Mouse (Mus musculus): Measurements from ENCODE around the gene Myoz1. TPM values are rescaled to one million over a fixed set of nuclear protein-coding genes. Genes with fewer than 3 reads are reported as not detected.
A peak's percentile ranks its signal among the peaks of the same experiment; 100 is the strongest.
"Not testable (repeated sequence)": the region's sequence is repeated elsewhere in the genome, so short reads cannot be mapped to it uniquely, and the experiment has no call there.

Myoz1 gene
- polyA plus RNA-seq, 1 experiment, result 0.16 TPM

DNA sequence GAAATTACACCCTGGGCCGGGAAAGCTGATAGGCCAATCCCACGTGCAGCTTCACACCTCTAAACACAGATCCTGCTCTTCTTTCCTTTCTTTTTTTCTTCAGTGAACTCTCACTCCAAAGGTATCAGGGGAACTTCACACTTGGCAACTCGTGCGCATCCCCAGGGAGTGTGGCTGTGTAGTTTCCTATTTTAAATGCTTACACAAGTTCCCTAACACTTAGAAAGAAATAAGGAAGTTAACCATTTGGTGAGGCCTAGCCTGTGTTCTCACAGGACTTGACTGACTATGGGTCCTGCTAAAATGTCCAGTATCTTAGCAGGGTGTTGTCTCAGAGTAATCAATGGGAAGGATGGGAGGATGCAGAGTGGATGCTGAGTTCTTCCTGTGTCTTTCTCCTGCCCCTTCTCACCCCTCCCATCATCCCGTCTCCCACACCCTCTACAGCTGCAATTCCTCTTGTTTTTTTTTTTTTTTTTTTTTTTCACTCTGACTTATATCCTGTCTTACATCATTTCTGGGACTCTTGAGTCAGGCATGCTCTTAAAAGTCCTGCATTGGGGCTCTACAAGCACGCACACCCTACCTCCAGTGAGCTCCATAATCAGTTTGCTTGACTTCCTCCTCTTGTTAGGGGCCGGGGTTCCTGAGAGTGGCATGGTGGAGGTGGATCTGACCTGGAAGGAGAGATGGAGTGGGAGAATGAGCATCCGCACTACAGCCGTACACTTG is 1.5 kb downstream of the Myoz1 start:
- DNase-seq (ENCODE audit: low read depth), result no peak
- TF ChIP-seq POLR2A (IDR thresholded peaks at IDR 0.05; ENCODE audit: borderline replicate concordance, extremely low read depth, insufficient read depth, insufficient read length, poor library complexity, severe bottlenecking) (no peak), CTCF (IDR thresholded peaks at IDR 0.05; ENCODE audit: borderline replicate concordance, extremely low read depth, insufficient read depth, insufficient read length) (no peak)

DNA sequence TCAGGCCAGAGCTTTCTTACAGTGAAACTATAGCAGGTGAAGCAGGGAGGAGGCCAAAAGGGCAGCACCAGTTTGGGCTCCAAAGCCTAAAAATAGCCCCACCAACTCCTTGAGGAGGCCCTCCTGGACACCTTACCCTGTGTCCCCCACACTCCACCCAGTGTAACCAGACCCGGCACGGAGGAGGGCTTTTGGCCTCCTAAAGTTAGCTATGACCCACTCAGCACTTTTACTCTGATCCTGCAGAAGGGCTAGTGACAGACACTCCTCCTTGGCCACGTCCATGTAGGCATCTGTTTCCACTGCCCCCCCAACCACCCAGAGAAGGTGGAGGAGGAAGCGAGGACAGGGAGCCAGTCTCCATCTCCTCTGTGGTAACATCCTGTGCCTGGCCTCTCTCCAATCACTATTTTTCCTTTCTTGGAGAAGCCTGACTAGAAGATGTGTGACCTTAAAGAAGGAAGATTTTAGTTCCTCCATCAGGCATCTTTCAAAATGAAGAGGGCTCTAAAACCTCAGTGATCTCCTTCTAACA is 4.6 kb downstream of the Myoz1 start:
- TF ChIP-seq CTCF (IDR thresholded peaks at IDR 0.05; ENCODE audit: borderline replicate concordance, extremely low read depth, insufficient read depth, insufficient read length) (no peak), POLR2A (IDR thresholded peaks at IDR 0.05; ENCODE audit: borderline replicate concordance, extremely low read depth, insufficient read depth, insufficient read length, poor library complexity, severe bottlenecking) (no peak)
- DNase-seq (ENCODE audit: low read depth), result no peak

DNA sequence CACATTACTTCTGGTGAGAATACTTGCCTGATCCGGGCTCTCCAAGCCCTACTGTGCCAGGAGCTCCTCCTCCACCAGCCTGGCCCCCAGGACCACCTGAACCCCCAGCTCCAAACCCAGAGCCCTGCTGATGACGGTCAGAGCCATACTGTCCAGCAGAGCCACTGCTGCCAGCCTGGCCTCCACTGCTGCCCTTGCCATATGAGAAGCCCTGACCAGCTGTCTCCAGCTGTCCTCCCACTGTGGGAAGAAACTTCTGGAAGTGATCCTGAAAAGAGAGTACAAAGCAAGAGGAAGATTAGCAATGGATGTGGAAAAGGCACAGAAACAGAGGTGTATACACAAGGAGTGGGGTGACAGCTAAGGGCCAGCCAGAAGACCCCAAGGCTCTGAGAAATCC is 5.3 kb downstream of the Myoz1 start:
- TF ChIP-seq CTCF (IDR thresholded peaks at IDR 0.05; ENCODE audit: borderline replicate concordance, extremely low read depth, insufficient read depth, insufficient read length) (no peak), POLR2A (IDR thresholded peaks at IDR 0.05; ENCODE audit: borderline replicate concordance, extremely low read depth, insufficient read depth, insufficient read length, poor library complexity, severe bottlenecking) (no peak)

DNA sequence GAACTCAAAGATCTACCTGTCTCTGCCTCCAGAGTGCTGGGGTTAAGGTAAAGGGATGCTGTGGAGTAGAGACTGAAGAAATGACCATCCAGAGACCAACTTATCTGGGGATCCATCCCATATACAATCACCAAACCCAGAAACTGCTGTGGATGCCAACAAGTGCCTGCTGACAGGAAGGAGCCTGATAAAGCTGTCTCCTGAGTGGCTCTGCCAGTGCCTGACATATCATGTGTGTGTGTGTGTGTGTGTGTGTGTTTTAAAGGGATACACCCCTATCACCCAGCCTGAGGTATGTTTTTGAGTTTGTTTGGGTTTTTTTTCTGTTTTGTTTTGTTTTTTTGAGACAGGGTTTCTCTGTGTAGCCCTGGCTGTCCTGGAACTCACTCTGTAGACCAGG is 10.0 kb downstream of the Myoz1 start:
- TF ChIP-seq POLR2A (IDR thresholded peaks at IDR 0.05; ENCODE audit: borderline replicate concordance, extremely low read depth, insufficient read depth, insufficient read length, poor library complexity, severe bottlenecking) (no peak), CTCF (IDR thresholded peaks at IDR 0.05; ENCODE audit: borderline replicate concordance, extremely low read depth, insufficient read depth, insufficient read length) (no peak)
- DNase-seq (ENCODE audit: low read depth), result no peak

More for the DNA sequence above, 5.3 kb downstream of the Myoz1 start:
- DNase-seq (ENCODE audit: low read depth), result no peak

DNA sequence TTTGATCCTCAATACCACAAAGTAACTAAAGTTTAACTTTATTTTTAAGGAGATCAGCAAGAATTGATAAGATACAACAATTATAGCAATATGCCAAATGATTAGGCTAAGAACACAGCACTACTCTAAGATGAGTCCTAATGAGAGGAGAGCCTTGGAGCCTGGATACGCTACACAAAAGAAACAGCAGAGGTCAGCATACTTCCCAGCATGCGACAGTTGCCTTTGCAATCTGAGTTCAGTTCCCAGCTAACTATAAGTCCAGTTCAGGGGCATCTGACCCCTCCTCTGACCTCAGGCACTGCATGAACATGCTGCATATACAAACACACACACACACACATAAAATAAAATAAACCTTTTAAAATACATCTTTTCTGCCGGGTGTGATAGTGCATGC is 10.8 kb downstream of the Myoz1 start:
- no peak for DNase-seq (ENCODE audit: low read depth)
- TF ChIP-seq POLR2A (IDR thresholded peaks at IDR 0.05; ENCODE audit: borderline replicate concordance, extremely low read depth, insufficient read depth, insufficient read length, poor library complexity, severe bottlenecking), result no peak
- no peak for TF ChIP-seq CTCF (IDR thresholded peaks at IDR 0.05; ENCODE audit: borderline replicate concordance, extremely low read depth, insufficient read depth, insufficient read length)

DNA sequence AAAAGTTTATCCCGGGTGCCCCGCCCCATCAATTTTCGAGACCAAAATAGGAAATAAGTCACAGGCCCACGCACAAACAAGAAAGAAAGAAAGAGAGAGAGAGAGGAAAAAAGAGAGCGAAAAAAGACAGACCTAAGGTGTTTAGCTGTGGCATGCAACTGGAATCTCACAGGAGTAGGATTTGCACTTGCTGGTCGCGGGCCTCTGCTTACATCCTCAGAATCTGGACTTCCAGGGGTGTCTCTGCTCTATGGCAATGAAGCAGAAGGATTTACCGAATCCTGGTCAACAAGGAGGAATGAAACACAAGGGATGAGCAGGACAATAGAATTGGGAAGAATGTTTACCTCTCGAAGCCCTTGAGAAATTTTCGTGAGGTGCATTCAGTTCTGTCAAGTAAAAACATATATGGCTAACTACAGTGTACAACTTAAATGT is 14.9 kb downstream of the Myoz1 start:
- TF ChIP-seq CTCF (IDR thresholded peaks at IDR 0.05; ENCODE audit: borderline replicate concordance, extremely low read depth, insufficient read depth, insufficient read length) (no peak), POLR2A (IDR thresholded peaks at IDR 0.05; ENCODE audit: borderline replicate concordance, extremely low read depth, insufficient read depth, insufficient read length, poor library complexity, severe bottlenecking) (no peak)
- DNase-seq (ENCODE audit: low read depth), result peak; percentile 35

DNA sequence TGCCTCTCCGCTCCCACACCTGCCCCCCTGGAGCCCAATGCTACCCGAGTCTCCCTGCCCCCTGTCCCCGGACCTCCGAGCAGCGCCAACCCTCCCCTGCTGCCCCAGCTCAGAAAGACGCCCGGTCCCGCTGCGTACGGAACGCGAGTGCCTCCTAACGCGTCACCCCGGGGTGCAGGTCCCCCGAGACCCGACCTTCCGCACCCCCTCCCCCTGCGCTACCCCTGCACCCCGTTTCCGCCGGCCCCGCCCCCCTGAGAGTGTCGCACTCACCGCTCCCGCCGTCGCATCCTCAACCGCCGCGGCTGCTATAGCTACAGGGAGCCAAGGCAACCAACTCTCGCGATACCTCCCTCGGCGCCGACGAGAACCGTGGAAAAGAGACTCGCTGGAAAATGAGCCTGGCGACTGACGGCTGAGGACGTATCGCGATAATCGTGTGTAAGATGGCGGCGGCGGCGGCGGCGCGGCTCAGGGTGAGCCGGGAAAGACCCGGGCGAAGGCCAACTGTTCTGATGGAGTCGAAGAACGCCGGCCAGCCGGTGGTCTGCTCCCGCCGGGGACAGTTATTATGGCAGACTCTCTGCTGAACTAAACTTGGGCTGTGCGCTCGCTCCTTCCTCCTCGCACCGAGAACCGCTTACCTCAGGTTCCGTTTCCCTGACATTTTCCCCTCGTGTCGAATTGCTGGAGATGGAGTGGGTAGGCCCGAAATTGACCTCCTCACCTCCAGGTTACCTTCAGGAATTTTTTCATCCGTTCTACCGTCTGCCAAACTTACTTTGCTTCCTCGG is 15.5 kb downstream of the Myoz1 start, which contains the start of gene Usp54:
TSS of gene Usp54 (minus strand) at position 420 of the 794 bp plus-strand sequence.
- peak; percentile 99 for DNase-seq (ENCODE audit: low read depth)
- no peak for TF ChIP-seq CTCF (IDR thresholded peaks at IDR 0.05; ENCODE audit: borderline replicate concordance, extremely low read depth, insufficient read depth, insufficient read length)
- TF ChIP-seq POLR2A (IDR thresholded peaks at IDR 0.05; ENCODE audit: borderline replicate concordance, extremely low read depth, insufficient read depth, insufficient read length, poor library complexity, severe bottlenecking), result peak; percentile 52; the same call in 1 of the 2 replicates

DNA sequence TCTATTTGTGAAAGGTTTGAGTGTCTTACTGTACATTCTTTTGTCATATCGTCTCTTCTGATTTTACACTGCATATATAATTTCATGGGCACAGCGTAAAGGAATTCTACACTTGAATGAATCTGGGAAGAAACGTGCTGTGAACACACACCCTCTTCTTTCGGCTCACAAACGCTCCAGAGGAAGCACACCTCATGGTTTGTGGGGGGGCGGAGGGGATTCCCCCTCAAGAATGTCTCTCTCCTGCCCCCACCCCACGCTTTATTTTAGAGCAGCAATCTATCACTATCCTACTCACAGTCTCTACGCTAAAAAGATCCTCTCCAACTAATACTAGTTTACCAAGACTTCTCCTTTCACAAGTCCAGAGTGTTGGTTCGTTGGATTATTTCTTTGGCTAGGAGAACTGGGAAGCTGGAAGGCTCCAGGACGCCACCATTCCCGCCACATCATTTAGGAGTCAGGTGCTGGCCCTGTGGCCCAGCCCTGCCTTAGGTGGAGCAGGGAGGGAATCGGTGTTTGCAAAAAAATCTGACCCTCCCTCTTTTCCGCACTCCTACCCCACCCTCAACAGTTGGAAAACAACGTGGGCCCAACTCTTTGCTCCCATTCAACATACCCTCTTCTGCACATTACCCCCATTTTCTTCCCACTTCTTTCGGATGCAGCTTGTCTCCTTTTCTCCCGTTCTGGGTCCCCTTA is 16.3 kb downstream of the Myoz1 start:
- DNase-seq (ENCODE audit: low read depth), result peak; percentile 45
- TF ChIP-seq CTCF (IDR thresholded peaks at IDR 0.05; ENCODE audit: borderline replicate concordance, extremely low read depth, insufficient read depth, insufficient read length) (no peak), POLR2A (IDR thresholded peaks at IDR 0.05; ENCODE audit: borderline replicate concordance, extremely low read depth, insufficient read depth, insufficient read length, poor library complexity, severe bottlenecking) (no peak)

DNA sequence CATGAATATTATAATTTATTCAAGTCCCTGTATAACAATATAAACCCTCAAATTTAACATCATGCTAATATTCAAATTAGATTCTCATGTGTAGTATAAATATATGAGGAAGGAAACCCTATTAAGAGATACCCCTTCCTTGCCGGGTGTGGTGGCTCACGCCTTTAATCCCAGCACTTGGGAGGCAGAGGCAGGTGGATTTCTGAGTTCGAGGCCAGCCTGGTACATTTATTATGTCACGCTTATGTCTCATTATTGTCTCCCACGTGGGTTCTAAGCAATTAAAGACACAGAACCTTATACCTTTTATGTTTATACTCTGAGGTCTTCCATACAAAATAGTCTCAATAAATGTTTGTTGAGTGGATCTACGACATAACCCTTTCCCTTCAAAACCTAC is 17.6 kb downstream of the Myoz1 start:
- TF ChIP-seq CTCF (IDR thresholded peaks at IDR 0.05; ENCODE audit: borderline replicate concordance, extremely low read depth, insufficient read depth, insufficient read length) (no peak), POLR2A (IDR thresholded peaks at IDR 0.05; ENCODE audit: borderline replicate concordance, extremely low read depth, insufficient read depth, insufficient read length, poor library complexity, severe bottlenecking) (no peak)
- no peak for DNase-seq (ENCODE audit: low read depth)

DNA sequence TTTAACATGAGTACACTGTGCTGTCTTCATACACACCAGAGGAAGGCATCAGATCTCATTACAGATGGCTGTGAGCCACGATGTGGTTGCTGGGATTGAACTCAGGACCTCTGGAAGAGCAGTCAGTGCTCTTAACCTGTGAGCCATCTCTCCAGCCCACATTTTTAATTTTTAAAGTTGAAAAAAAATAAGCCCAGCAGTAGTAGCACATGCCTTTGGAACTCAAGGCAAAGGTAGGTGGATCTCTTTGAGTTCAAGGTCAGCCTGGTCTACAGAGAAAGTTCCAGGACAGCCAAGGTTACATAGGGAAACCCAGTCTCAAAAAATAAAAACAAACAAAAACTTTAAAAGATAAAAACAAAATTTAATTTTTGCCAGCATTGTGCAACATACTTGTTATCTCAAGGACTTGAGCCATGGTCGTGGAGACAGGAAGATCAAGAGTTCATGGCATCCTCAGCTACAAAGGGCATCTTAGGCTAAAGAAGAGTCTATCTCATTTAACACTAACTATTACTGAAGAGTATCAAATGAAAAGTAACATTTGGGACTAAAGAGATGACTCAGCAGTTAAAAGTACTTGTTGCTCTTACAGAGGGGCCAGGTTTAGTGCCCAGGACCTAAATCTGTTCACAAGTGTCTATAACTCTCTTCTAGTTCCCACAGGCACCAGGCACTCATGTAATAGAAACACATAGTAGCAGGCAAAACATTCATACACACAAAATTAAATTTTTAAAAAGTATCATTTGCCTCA is 18.3 kb downstream of the Myoz1 start:
- TF ChIP-seq CTCF (IDR thresholded peaks at IDR 0.05; ENCODE audit: borderline replicate concordance, extremely low read depth, insufficient read depth, insufficient read length), result no peak
- no peak for TF ChIP-seq POLR2A (IDR thresholded peaks at IDR 0.05; ENCODE audit: borderline replicate concordance, extremely low read depth, insufficient read depth, insufficient read length, poor library complexity, severe bottlenecking)
- DNase-seq (ENCODE audit: low read depth), result no peak

DNA sequence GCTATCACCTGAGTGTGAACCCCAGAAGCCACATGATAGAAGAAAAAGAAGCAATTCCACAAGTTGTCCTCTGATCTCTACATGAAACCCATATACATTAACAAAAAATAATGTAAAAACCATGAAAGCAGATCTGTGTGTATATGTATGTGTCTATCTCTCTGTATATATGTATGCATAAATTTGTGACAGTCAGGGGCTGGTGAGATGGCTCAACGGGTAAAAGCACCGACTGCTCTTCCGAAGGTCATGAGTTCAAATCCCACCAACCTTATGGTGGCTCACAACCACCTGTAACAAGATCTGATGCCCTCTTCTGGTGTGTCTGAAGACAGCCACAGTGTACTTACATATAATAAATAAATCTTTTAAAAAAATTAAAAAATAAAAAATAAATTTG is 19.4 kb downstream of the Myoz1 start:
- not testable (repeated sequence) for DNase-seq (ENCODE audit: low read depth)
